Mouse (Mus musculus) embryonic facial prominence, embryonic 10.5 days (tissue): ENCODE results near the gene Psmd11. TPM values are rescaled to one million over a fixed set of nuclear protein-coding genes. Genes with fewer than 3 reads are reported as not detected.

ENCODE experiments used
- DNase-seq: peaks from one replicate; pipeline ENCODE4 v3.0.0-alpha.2; 2017; ENCODE audit warnings: low spot score
- H3K27ac ChIP-seq: fragments of 300-500 bp; sonication (generic); replicated peaks from 2 replicates; pipeline ENCODE4 v1.5.1; 2016; ENCODE audit warnings: mild to moderate bottlenecking
- H3K27me3 ChIP-seq: fragments of 300-500 bp; sonication (generic); replicated peaks from 2 replicates; pipeline ENCODE4 v1.6.1; 2016; ENCODE audit warnings: low read depth, mild to moderate bottlenecking; ENCODE audit not compliant: poor library complexity, severe bottlenecking
- H3K36me3 ChIP-seq: fragments of 300-500 bp; sonication (generic); replicated peaks from 2 replicates; pipeline ENCODE4 v1.6.1; 2016; ENCODE audit warnings: mild to moderate bottlenecking, moderate library complexity
- H3K4me1 ChIP-seq: fragments of 300-500 bp; sonication (generic); 2 replicates; pipeline ENCODE4 v1.6.1; 2016
- H3K4me3 ChIP-seq: fragments of 300-500 bp; sonication (generic); 2 replicates; pipeline ENCODE4 v1.5.1; 2016; ENCODE audit warnings: mild to moderate bottlenecking, moderate library complexity
- H3K9me3 ChIP-seq: fragments of 300-500 bp; sonication (generic); 2 replicates; pipeline ENCODE4 v1.6.1; 2016; ENCODE audit warnings: mild to moderate bottlenecking
- WGBS: fragments of 180-500 bp; shearing (Covaris S2); methylation state at CpG from one replicate; pipeline ENCODE4 v1.1.7; 2016; 5-methylcytosine and 5-hydroxymethylcytosine counted together
- polyA plus RNA-seq: library from polyadenylated mRNA; unstranded; fragments of >200 nt; fragmentation: Nextera tagmentation; extraction: Ambion mirVana; gene quantifications from 2 replicates; pipeline ENCODE4 v1.2.1, GENCODE M21; 2016

Psmd11 gene
- polyA plus RNA-seq, 1 experiment from 2014 or later = 387 TPM

DNA sequence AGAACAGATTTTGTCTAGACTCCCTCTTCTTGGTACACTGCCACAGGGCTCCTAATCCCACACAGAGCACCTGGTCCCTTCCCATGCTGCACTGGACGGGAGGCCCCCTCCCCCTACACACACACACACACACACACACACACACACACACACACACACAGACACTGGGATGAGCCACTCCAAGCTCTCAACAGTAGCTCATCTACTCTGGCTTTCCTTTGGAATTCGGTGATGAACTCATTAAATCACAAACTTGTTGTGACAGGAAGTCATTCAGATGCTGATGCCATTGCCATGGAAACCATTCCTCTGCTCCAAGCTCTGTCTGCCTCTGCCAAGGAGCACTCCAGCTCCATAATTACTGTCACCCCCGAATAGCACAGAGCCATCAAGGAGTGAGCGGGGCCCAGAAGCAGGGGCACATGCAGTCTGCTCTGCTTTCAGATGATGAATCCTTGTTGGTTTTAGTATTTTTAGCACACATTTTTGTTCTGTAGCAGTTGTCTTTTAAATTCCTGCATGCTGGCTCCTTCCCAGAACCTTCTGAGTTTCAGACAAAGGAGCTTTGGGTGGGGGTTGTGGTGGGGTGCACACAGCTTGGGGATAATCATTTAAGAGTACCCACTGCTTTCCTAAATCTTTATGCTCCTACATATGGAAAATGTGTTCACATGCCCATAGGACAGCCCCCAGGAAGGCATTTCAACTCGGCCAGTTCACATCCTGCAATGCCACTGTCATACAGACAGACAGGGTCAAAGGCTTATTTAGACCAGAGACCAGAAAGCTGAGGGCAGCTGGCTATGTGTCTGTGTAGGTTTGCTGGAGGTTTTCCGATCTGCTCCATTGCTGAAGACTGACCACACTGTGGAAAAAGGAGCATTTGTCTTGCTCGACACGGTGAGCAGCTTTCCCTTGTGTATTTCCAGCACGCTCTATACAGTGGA, 90.3 kb downstream of the Psmd11 start:
- WGBS = 46% methylated on average over 9 of the region's 9 CpGs
- peak overlapping the region; percentile 48 for H3K27ac ChIP-seq
- no peaks in the 10 kb centered on the region for H3K36me3 ChIP-seq
- DNase-seq = peak; percentile 56
- peaks cover 31% of the 10 kb centered on the region for H3K4me1 ChIP-seq
- H3K27me3 ChIP-seq = peaks cover 3% of the 10 kb centered on the region; the same call in 1 of the 2 replicates
- no peak overlapping the region for H3K4me3 ChIP-seq
- H3K9me3 ChIP-seq = no peaks in the 10 kb centered on the region

DNA sequence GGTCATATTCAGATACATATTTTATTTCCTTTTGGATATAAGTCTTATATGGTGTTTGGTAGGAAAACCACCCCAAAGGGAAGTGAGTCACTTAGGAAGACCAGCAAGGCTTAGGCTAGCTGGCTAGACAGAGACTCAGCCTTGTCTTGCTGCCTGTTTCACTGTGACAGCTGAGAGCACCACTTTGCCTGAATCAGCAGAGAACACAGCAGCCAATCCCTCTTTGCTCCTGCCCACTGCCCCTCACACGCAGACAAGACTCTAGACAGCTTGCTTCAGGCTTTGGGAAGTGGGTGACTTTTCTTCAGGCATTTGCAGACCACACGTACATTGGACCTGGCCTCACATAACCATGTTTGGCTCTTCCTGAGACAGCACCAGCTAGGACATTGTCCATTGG, 92.7 kb downstream of the Psmd11 start:
- peaks cover 22% of the 10 kb centered on the region for H3K4me1 ChIP-seq
- DNase-seq = no peak
- peaks cover 3% of the 10 kb centered on the region; the same call in 1 of the 2 replicates for H3K27me3 ChIP-seq
- H3K4me3 ChIP-seq = no peak overlapping the region
- H3K36me3 ChIP-seq = no peaks in the 10 kb centered on the region
- H3K27ac ChIP-seq = no peak overlapping the region
- H3K9me3 ChIP-seq = no peaks in the 10 kb centered on the region
- 68% methylated on average over 2 of the region's 2 CpGs for WGBS

Other genes with a start within 250 kb of the Psmd11 start
- gene Rnf135, start 244.8 kb upstream of the Psmd11 start, polyA plus RNA-seq = 5.4 and 6.5 TPM in 2 replicates
- 50.0 and 53.1 TPM in 2 replicates for gene Rhot1, start 219.6 kb upstream of the Psmd11 start, polyA plus RNA-seq
- gene Rhbdl3, start 127.7 kb upstream of the Psmd11 start, polyA plus RNA-seq = 2.1 and 3.7 TPM in 2 replicates
- 22.4 and 23.9 TPM in 2 replicates for gene 5730455P16Rik, start 50.6 kb upstream of the Psmd11 start, polyA plus RNA-seq
- 321 and 322 TPM in 2 replicates for gene Zfp207, start 45.3 kb upstream of the Psmd11 start, polyA plus RNA-seq
- 4.1 and 4.8 TPM in 2 replicates for gene Cdk5r1, start 48.4 kb downstream of the Psmd11 start, polyA plus RNA-seq